Mouse (Mus musculus): ENCODE measurements around the gene Gm34653. TPM values are rescaled to one million over a fixed set of nuclear protein-coding genes. Genes with fewer than 3 reads are reported as not detected.
"Not testable (repeated sequence)": the region's sequence is repeated elsewhere in the genome, so short reads cannot be mapped to it uniquely, and the experiment has no call there.

The Gm34653 gene
- polyA plus RNA-seq, 1 experiment from 2014 or later = 0.07 TPM

GRCm38 (mm10) chr2:34802565-34803245, 30.1 kb upstream of the Gm34653 start:
- Histone ChIP-seq H3K4me1 (peaks cover 73% of the 10 kb centered on the region), H3K4me3 (peak overlapping the region; percentile 78), H3K27ac (peak overlapping the region; percentile 95), H3K4me2 (peak overlapping the region; percentile 72), H3K9ac (peak overlapping the region; percentile 89), H3K36me3 (peaks cover 39% of the 10 kb centered on the region)
- H3K9me3 ChIP-seq (replicated peaks); H3K27me3 ChIP-seq (replicated peaks): not testable (repeated sequence)
- under 1% methylated on average over 31 of the region's 32 CpGs for WGBS (ENCODE audit: insufficient replicate concordance)
- ATAC-seq = peak; percentile 33

- peak overlapping the region; percentile 91 for H3K27ac ChIP-seq
- peaks cover 74% of the 10 kb centered on the region for H3K4me1 ChIP-seq
- H3K4me3 ChIP-seq = peak overlapping the region; percentile 78
- H3K4me2 ChIP-seq = peak overlapping the region; percentile 72
- WGBS (ENCODE audit: insufficient replicate concordance) = 76% methylated on average over 3 of the region's 3 CpGs
- H3K9ac ChIP-seq = peak overlapping the region; percentile 49
- no peak for ATAC-seq
- no peaks in the 10 kb centered on the region for H3K9me3 ChIP-seq (replicated peaks)
- H3K36me3 ChIP-seq = peaks cover 48% of the 10 kb centered on the region
- H3K27me3 ChIP-seq (replicated peaks) = no peaks in the 10 kb centered on the region
Observed at GRCm38 (mm10) chr2:34803746-34804145, 29.1 kb upstream of the Gm34653 start.

- H3K9me3 ChIP-seq (replicated peaks) = no peaks in the 10 kb centered on the region
- H3K27ac ChIP-seq = peak overlapping the region; percentile 91
- no peaks in the 10 kb centered on the region for H3K27me3 ChIP-seq (replicated peaks)
- peaks cover 74% of the 10 kb centered on the region for H3K4me1 ChIP-seq
- 87% methylated on average over 2 of the region's 2 CpGs for WGBS (ENCODE audit: insufficient replicate concordance)
- H3K4me2 ChIP-seq = peak overlapping the region; percentile 72
- peak overlapping the region; percentile 49 for H3K9ac ChIP-seq
- H3K4me3 ChIP-seq = peak overlapping the region; percentile 78
- no peak for ATAC-seq
- H3K36me3 ChIP-seq = peaks cover 53% of the 10 kb centered on the region
Observed at GRCm38 (mm10) chr2:34804172-34804571, 28.6 kb upstream of the Gm34653 start.

- Histone ChIP-seq H3K27ac (peak overlapping the region; percentile 91), H3K27me3 (replicated peaks) (no peaks in the 10 kb centered on the region), H3K4me2 (peak overlapping the region; percentile 72), H3K9me3 (replicated peaks) (no peaks in the 10 kb centered on the region), H3K4me1 (peaks cover 80% of the 10 kb centered on the region), H3K4me3 (peak overlapping the region; percentile 78), H3K36me3 (peaks cover 59% of the 10 kb centered on the region), H3K9ac (peak overlapping the region; percentile 49)
- peak; percentile 60 for ATAC-seq
- 46% methylated on average over 1 of the region's 1 CpGs for WGBS (ENCODE audit: insufficient replicate concordance)
Observed at GRCm38 (mm10) chr2:34804815-34805214, 28.0 kb upstream of the Gm34653 start.

GRCm38 (mm10) chr2:34805364-34805950, 27.4 kb upstream of the Gm34653 start:
- 74% methylated on average over 10 of the region's 10 CpGs for WGBS (ENCODE audit: insufficient replicate concordance)
- peaks cover 80% of the 10 kb centered on the region for H3K4me1 ChIP-seq
- H3K4me2 ChIP-seq = peak overlapping the region; percentile 72
- H3K9me3 ChIP-seq (replicated peaks) = no peaks in the 10 kb centered on the region
- peak overlapping the region; percentile 9 for H3K4me3 ChIP-seq
- ATAC-seq = peak; percentile 42; the same call in 1 of the 2 replicates
- no peaks in the 10 kb centered on the region for H3K27me3 ChIP-seq (replicated peaks)
- H3K36me3 ChIP-seq = peaks cover 65% of the 10 kb centered on the region
- peak overlapping the region; percentile 91 for H3K27ac ChIP-seq
- peak overlapping the region; percentile 49 for H3K9ac ChIP-seq

GRCm38 (mm10) chr2:34808057-34808456, 24.8 kb upstream of the Gm34653 start:
- Histone ChIP-seq H3K4me1 (peaks cover 79% of the 10 kb centered on the region), H3K9me3 (replicated peaks) (no peaks in the 10 kb centered on the region), H3K4me2 (no peak overlapping the region), H3K27ac (peak overlapping the region; percentile 62), H3K9ac (peak overlapping the region; percentile 12; the same call in 1 of the 2 replicates), H3K4me3 (no peak overlapping the region), H3K27me3 (replicated peaks) (no peaks in the 10 kb centered on the region), H3K36me3 (peaks cover 91% of the 10 kb centered on the region)
- no peak for ATAC-seq
- 41% methylated on average over 2 of the region's 2 CpGs for WGBS (ENCODE audit: insufficient replicate concordance)

GRCm38 (mm10) chr2:34809568-34809967, 23.2 kb upstream of the Gm34653 start:
- Histone ChIP-seq H3K4me1 (peaks cover 67% of the 10 kb centered on the region), H3K27ac (peak overlapping the region; percentile 79), H3K9ac (0 out of 2 replicates have a peak overlapping the region, but pooled peaks have one; percentile 40), H3K9me3 (replicated peaks) (no peaks in the 10 kb centered on the region), H3K27me3 (replicated peaks) (no peaks in the 10 kb centered on the region), H3K4me2 (peak overlapping the region; percentile 39), H3K36me3 (peaks cover 96% of the 10 kb centered on the region), H3K4me3 (no peak overlapping the region)
- no peak for ATAC-seq
- WGBS (ENCODE audit: insufficient replicate concordance) = 52% methylated on average over 1 of the region's 1 CpGs

- Histone ChIP-seq H3K4me2 (peak overlapping the region; percentile 39), H3K36me3 (peaks cover 98% of the 10 kb centered on the region), H3K4me3 (no peak overlapping the region), H3K27ac (peak overlapping the region; percentile 79), H3K9ac (0 out of 2 replicates have a peak overlapping the region, but pooled peaks have one; percentile 17), H3K4me1 (peaks cover 60% of the 10 kb centered on the region), H3K9me3 (replicated peaks) (no peaks in the 10 kb centered on the region), H3K27me3 (replicated peaks) (no peaks in the 10 kb centered on the region)
- WGBS (ENCODE audit: insufficient replicate concordance) = 74% methylated on average over 3 of the region's 3 CpGs
- peak; percentile 75 for ATAC-seq
Observed at GRCm38 (mm10) chr2:34810775-34811174, 22.0 kb upstream of the Gm34653 start.

GRCm38 (mm10) chr2:34812706-34813105, 20.1 kb upstream of the Gm34653 start:
- Histone ChIP-seq H3K4me2 (no peak overlapping the region), H3K9me3 (replicated peaks) (no peaks in the 10 kb centered on the region), H3K4me1 (peaks cover 50% of the 10 kb centered on the region), H3K4me3 (no peak overlapping the region), H3K27ac (0 out of 2 replicates have a peak overlapping the region, but pooled peaks have one; percentile 48), H3K36me3 (peaks cover 99% of the 10 kb centered on the region), H3K9ac (no peak overlapping the region), H3K27me3 (replicated peaks) (no peaks in the 10 kb centered on the region)
- WGBS (ENCODE audit: insufficient replicate concordance) = 78% methylated on average over 7 of the region's 7 CpGs
- ATAC-seq = no peak

- Histone ChIP-seq H3K4me1 (peaks cover 22% of the 10 kb centered on the region), H3K27ac (peak overlapping the region; percentile 69), H3K36me3 (peaks cover 97% of the 10 kb centered on the region)
- H3K9me3 ChIP-seq (replicated peaks); H3K4me2 ChIP-seq; H3K9ac ChIP-seq; H3K4me3 ChIP-seq; H3K27me3 ChIP-seq (replicated peaks); ATAC-seq: not testable (repeated sequence)
- 80% methylated on average over 2 of the region's 2 CpGs for WGBS (ENCODE audit: insufficient replicate concordance)
Observed at GRCm38 (mm10) chr2:34815893-34816292, 16.9 kb upstream of the Gm34653 start.

- Histone ChIP-seq H3K36me3 (peaks cover 89% of the 10 kb centered on the region), H3K27me3 (replicated peaks) (no peaks in the 10 kb centered on the region), H3K27ac (no peak overlapping the region), H3K4me2 (no peak overlapping the region), H3K4me1 (peaks cover 36% of the 10 kb centered on the region), H3K9me3 (replicated peaks) (no peaks in the 10 kb centered on the region), H3K9ac (no peak overlapping the region), H3K4me3 (no peak overlapping the region)
- no peak for ATAC-seq
- 91% methylated on average over 2 of the region's 2 CpGs for WGBS (ENCODE audit: insufficient replicate concordance)
Observed at GRCm38 (mm10) chr2:34818492-34818891, 14.3 kb upstream of the Gm34653 start.

- Histone ChIP-seq H3K36me3 (peaks cover 26% of the 10 kb centered on the region), H3K27me3 (replicated peaks) (0 out of 2 replicates have a peak, but pooled peaks cover 3% of the 10 kb centered on the region), H3K4me2 (peak within 1 kb of the TSS; percentile 82), H3K4me1 (peaks cover 46% of the 10 kb centered on the region), H3K4me3 (peak within 1 kb of the TSS; percentile 98), H3K9ac (peak within 1 kb of the TSS; percentile 98), H3K27ac (peak within 1 kb of the TSS; percentile 93), H3K9me3 (replicated peaks) (no peaks in the 10 kb centered on the region)
- under 1% methylated on average over 56 of the region's 57 CpGs for WGBS (ENCODE audit: insufficient replicate concordance)
- peak; percentile 93 for ATAC-seq
Observed at GRCm38 (mm10) chr2:34825827-34826459, 6.9 kb upstream of the Gm34653 start, which contains the start of gene Fbxw2. Gene Fbxw2, minus strand, starts transcription at chr2:34826311.
